In genomic region chr6:92481690-92481956, GRCm38 (mm10) we compare ENCODE assay signal across 9 mouse cellular contexts.
DNase-seq lines count a peak whose midpoint lies in the region; ATAC-seq and TF ChIP-seq lines count a peak whose summit lies in the region.
"Had no signal": no experiment of that assay in that cellular context is flagged by ENCODE, and none has a peak within 500 bp of the region (broad histone marks: within the 10 kb centered on the region; RNA-seq: fewer than 3 reads in every experiment).

No protein-coding gene starts in this region.

- H3K4me2 ChIP-seq in kidney, embryonic 15.5 days, result peak overlapping the region; percentile 79
- H3K4me2 ChIP-seq in hindbrain, postnatal 0 days (ENCODE audit: low read depth, low read length), result peak overlapping the region; percentile 73
- peak overlapping the region; percentile 68 for H3K4me2 ChIP-seq in neural tube, embryonic 13.5 days

- TF ChIP-seq POLR2A in embryonic fibroblast, embryonic 13.5 days (IDR thresholded peaks at IDR 0.05; ENCODE audit: low read depth, low read length), result 0 out of 2 replicates have a peak, but pooled peaks have one; percentile 5

- WGBS in kidney, embryonic 15.5 days, result 14% methylated on average over 1 of the region's 1 CpGs
- WGBS in hindbrain, postnatal 0 days, result 12% methylated on average over 1 of the region's 1 CpGs
- WGBS in neural tube, embryonic 13.5 days, result 0% methylated on average over 1 of the region's 1 CpGs

- 0 out of 2 replicates have a peak overlapping the region, but pooled peaks have one; percentile 86 for H3K27ac ChIP-seq in kidney, embryonic 15.5 days
- H3K27ac ChIP-seq in embryonic fibroblast, embryonic 13.5 days (ENCODE audit: insufficient read depth, low read length), result peak overlapping the region; percentile 87
- peak overlapping the region; percentile 91 for H3K27ac ChIP-seq in hindbrain, postnatal 0 days
- peak overlapping the region; percentile 90 for H3K27ac ChIP-seq in neural tube, embryonic 13.5 days (replicated peaks)

- no peak overlapping the region for H3K9ac ChIP-seq in kidney, embryonic 15.5 days
- H3K9ac ChIP-seq in hindbrain, postnatal 0 days (replicated peaks; ENCODE audit: low read length), result peak overlapping the region; percentile 63; the same call in 1 of the 2 replicates
- H3K9ac ChIP-seq in neural tube, embryonic 13.5 days, result peak overlapping the region; percentile 77

- H3K4me3 ChIP-seq in kidney, embryonic 15.5 days (replicated peaks), result peak overlapping the region; percentile 51
- H3K4me3 ChIP-seq in embryonic fibroblast, embryonic 13.5 days (ENCODE audit: insufficient read depth, low read length), result peak overlapping the region; percentile 60
- H3K4me3 ChIP-seq in hindbrain, postnatal 0 days (ENCODE audit: low read length), result peak overlapping the region; percentile 52
- H3K4me3 ChIP-seq in neural tube, embryonic 13.5 days, result peak overlapping the region; percentile 52

- no peaks in the 10 kb centered on the region for H3K27me3 ChIP-seq in kidney, embryonic 15.5 days
- H3K27me3 ChIP-seq in hindbrain, postnatal 0 days (ENCODE audit: insufficient read depth, low read length), result no peaks in the 10 kb centered on the region
- no peaks in the 10 kb centered on the region for H3K27me3 ChIP-seq in neural tube, embryonic 13.5 days

- H3K36me3 ChIP-seq in kidney, embryonic 15.5 days, result no peaks in the 10 kb centered on the region
- no peaks in the 10 kb centered on the region for H3K36me3 ChIP-seq in hindbrain, postnatal 0 days (ENCODE audit: insufficient read depth, low read length)
- no peaks in the 10 kb centered on the region for H3K36me3 ChIP-seq in neural tube, embryonic 13.5 days
- H3K36me3 ChIP-seq: G1E had no signal

- TF ChIP-seq CTCF in embryonic fibroblast, embryonic 13.5 days (IDR thresholded peaks at IDR 0.05; ENCODE audit: borderline replicate concordance, insufficient read depth, low read length), result no peak
- no peak for TF ChIP-seq CTCF in hindbrain, postnatal 0 days (IDR thresholded peaks at IDR 0.05; ENCODE audit: low read depth)

- intact Hi-C loops in left cerebral cortex, postnatal 36 days (cut with DNase I), result loop anchor here (2.0 to 5.0 kb wide), 3 partner anchors 183 to 246 kb away; no protein-coding TSS in a partner anchor

- H3K9me3 ChIP-seq in kidney, embryonic 15.5 days (replicated peaks), result no peaks in the 10 kb centered on the region
- H3K9me3 ChIP-seq in hindbrain, postnatal 0 days (ENCODE audit: low read length), result no peaks in the 10 kb centered on the region
- H3K9me3 ChIP-seq in neural tube, embryonic 13.5 days, result no peaks in the 10 kb centered on the region
- H3K9me3 ChIP-seq: G1E had no signal

- DNase-seq in kidney, adult 18-20 months, result no peak
- no peak for DNase-seq in hindbrain, postnatal 0 days (ENCODE audit: low spot score)
- DNase-seq in left cerebral cortex, postnatal 36 days (ENCODE audit: low spot score in 2 of 2), result no peak
- DNase-seq in thymus, postnatal 0 days (ENCODE audit: low spot score), result no peak

- peaks cover 22% of the 10 kb centered on the region for H3K4me1 ChIP-seq in kidney, embryonic 15.5 days
- peaks cover 9% of the 10 kb centered on the region; the same call in 1 of the 2 replicates for H3K4me1 ChIP-seq in embryonic fibroblast, embryonic 13.5 days (ENCODE audit: control insufficient read depth, insufficient read depth, low read length)
- peaks cover 24% of the 10 kb centered on the region for H3K4me1 ChIP-seq in hindbrain, postnatal 0 days (ENCODE audit: insufficient read depth, low read length)
- H3K4me1 ChIP-seq in neural tube, embryonic 13.5 days (replicated peaks), result peaks cover 56% of the 10 kb centered on the region

- ATAC-seq in kidney, embryonic 15.5 days (replicated peaks; ENCODE audit: low FRiP score), result no peak
- peak; percentile 36; the same call in 1 of the 2 replicates for ATAC-seq in hindbrain, postnatal 0 days
- ATAC-seq in neural tube, embryonic 13.5 days (ENCODE audit: low read depth), result peak; percentile 48
- no peak for ATAC-seq in megakaryocyte progenitor cell, adult 5-6 weeks (replicated peaks; ENCODE audit: poor library complexity)

Comparison
In these comparisons a context has a peak if more than half of its experiments do, and no peak if none do; other contexts are left out.
1. ATAC-seq: peak in hindbrain, postnatal 0 days (single experiment) and neural tube, embryonic 13.5 days (single experiment); none in kidney, embryonic 15.5 days (single experiment) and megakaryocyte progenitor cell, adult 5-6 weeks (single experiment).
2. Peak in every context shown above with its lines, with median percentiles within 50 percentile points of each other: H3K27ac ChIP-seq, H3K4me2 ChIP-seq and H3K4me3 ChIP-seq.